Mouse (Mus musculus): ENCODE measurements around the gene Slc22a15.

- TF ChIP-seq POLR2A (IDR thresholded peaks at IDR 0.05; ENCODE audit: control insufficient read depth, extremely low read depth, insufficient read depth, low read length, poor library complexity) (no peak), CTCF (IDR thresholded peaks at IDR 0.05; ENCODE audit: borderline replicate concordance, control insufficient read depth, extremely low read depth, insufficient read depth, low read length, poor library complexity) (no peak)
These were observed 12.2 kb downstream of the Slc22a15 start for GRCm38 (mm10) chr3:101912041-101912440.
